Mouse (Mus musculus) adrenal gland, postnatal 14 days (tissue): ENCODE measurements around the gene Cuedc1. TPM values are rescaled to one million over a fixed set of nuclear protein-coding genes. Genes with fewer than 3 reads are reported as not detected.

ENCODE experiments used
- DNase-seq: peaks from one replicate; pipeline ENCODE4 v3.0.0; 2021; ENCODE audit warnings: mixed read lengths
- total RNA-seq: library from RNA; stranded (reverse); gene quantifications from 2 replicates; pipeline ENCODE4 v1.2.3, GENCODE M21; 2021

The Cuedc1 gene
- total RNA-seq, 1 experiment from 2014 or later = 37.9 TPM

DNA sequence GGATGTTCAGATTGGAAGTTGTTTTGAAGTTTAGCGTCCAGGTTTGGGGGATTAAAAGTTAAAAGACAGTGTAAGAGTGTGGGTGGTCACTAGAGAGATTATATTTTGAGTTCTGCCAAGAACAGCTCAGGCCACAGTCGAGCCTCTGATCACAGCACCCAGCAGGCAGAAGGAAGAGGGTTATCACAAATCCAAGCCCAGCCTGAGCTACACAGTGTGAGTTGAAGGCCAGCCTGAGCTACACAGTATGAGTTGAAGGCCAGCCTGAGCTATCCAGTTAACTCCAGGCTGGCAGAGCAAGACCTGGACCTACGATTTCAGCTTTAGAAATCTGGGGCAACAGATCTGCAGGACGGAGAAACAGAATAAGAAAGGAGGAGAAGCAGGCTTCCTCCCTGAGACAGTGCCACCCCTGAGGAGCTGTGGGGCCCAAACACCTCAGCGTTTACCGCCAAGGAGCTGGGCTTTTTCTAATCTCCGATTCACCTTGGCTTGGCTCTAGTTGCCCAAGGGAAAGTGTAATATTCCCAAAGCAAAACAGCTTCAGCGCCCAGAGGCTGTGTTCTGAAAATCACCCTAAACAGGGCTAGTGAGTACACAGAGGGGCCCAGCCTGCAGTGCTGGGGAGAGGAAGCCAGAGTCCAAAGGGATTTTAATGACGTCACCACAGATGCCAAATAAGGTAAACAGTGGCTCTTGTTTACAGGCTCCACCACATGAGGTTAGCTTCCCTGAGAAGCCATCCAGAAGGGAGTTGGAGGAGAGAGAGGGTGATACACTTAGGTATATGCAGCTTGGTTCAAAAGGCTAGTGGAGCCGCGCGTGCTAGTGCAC, 143.8 kb downstream of the Cuedc1 start:
- no peak for DNase-seq

Other genes starting within 250 kb of the Cuedc1 start
- 9.5 and 14.3 TPM in 2 replicates for gene Mks1, start 244.8 kb upstream of the Cuedc1 start, total RNA-seq
- gene Epx, start 222.5 kb upstream of the Cuedc1 start, total RNA-seq = 0.63 TPM in 1 of 2 replicates, not detected in the other
- not detected in 2 replicates for gene Olfr462, start 205.8 kb upstream of the Cuedc1 start, total RNA-seq
- gene Olfr463, start 200.7 kb upstream of the Cuedc1 start, total RNA-seq = not detected in 2 replicates
- not detected in 2 replicates for gene Olfr464, start 177.1 kb upstream of the Cuedc1 start, total RNA-seq
- gene Dynll2, start 110.5 kb upstream of the Cuedc1 start, total RNA-seq = 154 and 174 TPM in 2 replicates
- gene Srsf1, start 50.7 kb upstream of the Cuedc1 start, total RNA-seq = 245 and 260 TPM in 2 replicates
- 39.8 and 42.4 TPM in 2 replicates for gene Vezf1, start 29.8 kb upstream of the Cuedc1 start, total RNA-seq
- gene Mrps23, start 106.3 kb downstream of the Cuedc1 start, total RNA-seq = 173 and 176 TPM in 2 replicates
- not detected in 2 replicates for gene Ccdc182, start 196.0 kb downstream of the Cuedc1 start, total RNA-seq